Mouse (Mus musculus) kidney, adult 2 months (tissue): ENCODE results near the gene Trpc4ap. TPM values are rescaled to one million over a fixed set of nuclear protein-coding genes. Genes with fewer than 3 reads are reported as not detected.

ENCODE experiments used
- DNase-seq: peaks from one replicate; pipeline ENCODE4 v3.0.0; 2021
- H3K27ac ChIP-seq: fragments of 200-500 bp; 2 replicates; pipeline ENCODE4 v1.5.1; 2012; ENCODE audit warnings: low read depth, low read length, control low read depth, inconsistent platforms; ENCODE audit not compliant: insufficient read depth
- H3K27me3 ChIP-seq: fragments of 200-500 bp; replicated peaks from 2 replicates; pipeline ENCODE4 v1.6.1; 2012; ENCODE audit warnings: mild to moderate bottlenecking, moderate library complexity, low read length, inconsistent platforms; ENCODE audit not compliant: control insufficient read depth, insufficient read depth
- H3K36me3 ChIP-seq: fragments of 200-500 bp; 2 replicates; pipeline ENCODE4 v1.6.1; 2012; ENCODE audit warnings: mild to moderate bottlenecking, moderate library complexity, low read length, inconsistent platforms; ENCODE audit not compliant: control insufficient read depth, insufficient read depth
- H3K4me1 ChIP-seq: fragments of 200-500 bp; 2 replicates; pipeline ENCODE4 v1.6.1; 2011; ENCODE audit warnings: low read length; ENCODE audit not compliant: control insufficient read depth, insufficient read depth
- H3K4me3 ChIP-seq: fragments of 200-500 bp; 2 replicates; pipeline ENCODE4 v1.5.1; 2011; ENCODE audit warnings: mild to moderate bottlenecking, low read depth, low read length, control low read depth; ENCODE audit not compliant: insufficient read depth
- CTCF ChIP-seq: fragments of 200-500 bp; conservative IDR thresholded peaks from 2 replicates; pipeline ENCODE4 v1.5.1; 2011; ENCODE audit warnings: low read depth, mild to moderate bottlenecking, control low read depth, low read length, moderate library complexity, mixed read lengths; ENCODE audit not compliant: insufficient read depth, insufficient read length
- POLR2A ChIP-seq: fragments of 200-500 bp; IDR thresholded peaks from one replicate; pipeline ENCODE4 v1.6.1; 2011; ENCODE audit warnings: low read depth, low read length, control low read depth
- WGBS: fragments of 180-500 bp; shearing (Covaris S2); methylation state at CpG from one replicate; pipeline ENCODE4 v1.1.7; 2018; 5-methylcytosine and 5-hydroxymethylcytosine counted together
- polyA plus RNA-seq: library from polyadenylated mRNA; depleted of rRNA; stranded (reverse); fragments of >200 nt; gene quantifications from 2 replicates; pipeline ENCODE4 v1.2.3, GENCODE M21; 2012

Trpc4ap gene
- polyA plus RNA-seq, 1 experiment: 110 TPM

- no peaks in the 10 kb centered on the region for H3K4me1 ChIP-seq
- TF ChIP-seq POLR2A: no peak
- TF ChIP-seq CTCF: peak; percentile 64
- WGBS: 44% methylated on average over 3 of the region's 3 CpGs
- no peaks in the 10 kb centered on the region for H3K27me3 ChIP-seq
- no peak overlapping the region for H3K27ac ChIP-seq
- DNase-seq: peak; percentile 72
- H3K4me3 ChIP-seq: no peak overlapping the region
- H3K36me3 ChIP-seq: no peaks in the 10 kb centered on the region
These were observed 88.5 kb downstream of the Trpc4ap start for GRCm38 (mm10) chr2:155603707-155604106.

DNA sequence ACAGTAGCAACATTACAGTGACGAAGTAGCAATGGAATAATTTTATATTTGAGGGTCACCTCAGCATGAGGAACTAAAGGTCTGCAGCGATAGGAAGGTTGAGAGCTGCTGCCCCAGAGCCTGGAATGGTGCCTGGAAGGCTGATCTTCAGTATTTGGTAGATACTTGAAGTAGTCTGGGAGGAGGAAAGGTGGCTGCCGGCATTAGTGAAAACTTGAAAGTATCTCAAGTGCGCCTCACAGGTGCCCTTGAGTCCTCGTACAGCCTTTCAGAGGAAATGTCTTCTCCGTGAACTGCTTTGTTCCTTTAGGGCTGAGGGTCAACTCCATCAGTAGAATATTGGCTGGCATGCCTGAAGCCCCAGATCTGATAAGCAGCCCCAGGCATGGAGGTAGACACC, 96.7 kb downstream of the Trpc4ap start:
- DNase-seq: no peak
- TF ChIP-seq POLR2A (no peak), CTCF (no peak)
- Histone ChIP-seq H3K4me3 (no peak overlapping the region), H3K36me3 (no peaks in the 10 kb centered on the region), H3K27me3 (no peaks in the 10 kb centered on the region), H3K4me1 (peaks cover 9% of the 10 kb centered on the region; the same call in 1 of the 2 replicates), H3K27ac (no peak overlapping the region)
- WGBS: 81% methylated on average over 6 of the region's 6 CpGs

GRCm38 (mm10) chr2:155592854-155593283, 99.3 kb downstream of the Trpc4ap start:
- DNase-seq: no peak
- Histone ChIP-seq H3K36me3 (no peaks in the 10 kb centered on the region), H3K4me3 (peak overlapping the region; percentile 73), H3K4me1 (peaks cover 20% of the 10 kb centered on the region; the same call in 1 of the 2 replicates), H3K27me3 (no peaks in the 10 kb centered on the region), H3K27ac (peak overlapping the region; percentile 74)
- TF ChIP-seq CTCF (0 out of 2 replicates have a peak, but pooled peaks have one; percentile 9), POLR2A (no peak)
- WGBS: under 1% methylated on average over 9 of the region's 9 CpGs

DNA sequence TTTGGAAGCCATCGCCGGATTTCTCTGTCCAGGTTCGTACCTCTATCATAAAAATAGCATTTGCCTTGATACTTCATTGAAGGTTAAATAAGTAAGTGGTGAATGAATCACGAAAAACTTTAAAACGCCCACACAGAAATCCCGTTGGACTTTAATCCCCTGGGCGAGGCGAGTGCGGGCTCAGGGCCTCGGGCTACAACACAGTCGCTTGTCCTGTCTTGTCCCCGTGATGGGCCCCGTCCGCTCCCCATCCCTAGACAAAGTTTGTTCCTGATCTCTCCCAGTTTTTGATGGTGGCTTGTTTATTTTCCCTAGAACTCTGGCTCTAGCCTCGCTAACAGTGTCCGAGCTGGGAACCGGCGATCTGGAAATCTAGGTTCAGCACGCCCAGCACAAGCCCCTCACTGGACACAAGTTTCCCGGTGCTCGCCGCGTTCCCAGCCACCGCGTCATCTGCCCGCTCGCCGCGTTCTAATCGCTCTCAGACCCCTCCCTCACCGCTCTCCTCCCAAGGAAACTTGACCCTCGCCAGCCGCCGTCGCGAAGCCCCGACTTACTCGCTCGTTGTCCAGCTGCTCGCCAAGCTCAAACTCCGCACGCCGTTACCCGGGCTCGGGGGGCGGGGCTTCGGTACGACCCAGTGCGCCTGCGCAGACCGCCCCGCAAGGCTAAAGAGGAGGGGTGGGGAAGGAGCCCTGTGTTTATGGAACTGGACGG, 99.9 kb downstream of the Trpc4ap start, which contains the start of gene Gss:
TSS of gene Gss (minus strand) at position 674 of the 717 bp plus-strand sequence.
- DNase-seq: peak; percentile 99
- H3K4me1 ChIP-seq: peaks cover 20% of the 10 kb centered on the region; the same call in 1 of the 2 replicates
- peak; percentile 65 for TF ChIP-seq POLR2A
- no peak for TF ChIP-seq CTCF
- peak within 1 kb of the TSS; percentile 85 for H3K27ac ChIP-seq
- 1% methylated on average over 53 of the region's 53 CpGs for WGBS
- no peaks in the 10 kb centered on the region for H3K36me3 ChIP-seq
- H3K27me3 ChIP-seq: no peaks in the 10 kb centered on the region
- peak within 1 kb of the TSS; percentile 73 for H3K4me3 ChIP-seq

DNA sequence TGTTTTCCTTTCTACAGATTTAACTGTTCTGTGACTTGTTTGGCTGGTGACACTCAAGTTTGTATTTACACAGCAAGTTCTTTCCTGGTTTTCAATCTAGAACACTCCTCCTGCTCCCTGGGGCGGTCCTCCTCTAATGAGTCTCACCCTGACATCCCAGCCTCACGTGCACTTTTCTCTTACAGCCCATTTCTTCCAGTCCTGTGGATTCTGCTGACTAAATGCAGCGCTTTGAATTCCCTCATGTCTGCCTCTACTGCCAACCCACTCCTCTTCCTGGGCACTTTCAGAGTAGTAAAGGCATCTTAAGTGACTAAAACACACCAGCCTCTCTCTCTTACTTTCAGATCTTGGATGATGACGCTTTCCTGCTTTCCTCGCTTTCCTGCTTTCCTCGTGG, 100.5 kb downstream of the Trpc4ap start:
- 2% methylated on average over 6 of the region's 6 CpGs for WGBS
- peak; percentile 75 for DNase-seq

GRCm38 (mm10) chr2:155590876-155591275, 101.3 kb downstream of the Trpc4ap start:
- Histone ChIP-seq H3K27me3 (no peaks in the 10 kb centered on the region), H3K27ac (peak overlapping the region; percentile 86), H3K36me3 (no peaks in the 10 kb centered on the region; the same call in 1 of the 2 replicates), H3K4me3 (peak overlapping the region; percentile 31; the same call in 1 of the 2 replicates), H3K4me1 (peaks cover 20% of the 10 kb centered on the region; the same call in 1 of the 2 replicates)
- peak; percentile 80 for DNase-seq
- no peak for TF ChIP-seq CTCF
- no peak for TF ChIP-seq POLR2A
- 53% methylated on average over 2 of the region's 2 CpGs for WGBS

More for the DNA sequence above, 100.5 kb downstream of the Trpc4ap start:
- Histone ChIP-seq H3K4me1 (peaks cover 20% of the 10 kb centered on the region; the same call in 1 of the 2 replicates), H3K36me3 (no peaks in the 10 kb centered on the region; the same call in 1 of the 2 replicates), H3K27ac (peak overlapping the region; percentile 85), H3K4me3 (peak overlapping the region; percentile 64), H3K27me3 (no peaks in the 10 kb centered on the region)
- TF ChIP-seq POLR2A: no peak
- no peak for TF ChIP-seq CTCF

DNA sequence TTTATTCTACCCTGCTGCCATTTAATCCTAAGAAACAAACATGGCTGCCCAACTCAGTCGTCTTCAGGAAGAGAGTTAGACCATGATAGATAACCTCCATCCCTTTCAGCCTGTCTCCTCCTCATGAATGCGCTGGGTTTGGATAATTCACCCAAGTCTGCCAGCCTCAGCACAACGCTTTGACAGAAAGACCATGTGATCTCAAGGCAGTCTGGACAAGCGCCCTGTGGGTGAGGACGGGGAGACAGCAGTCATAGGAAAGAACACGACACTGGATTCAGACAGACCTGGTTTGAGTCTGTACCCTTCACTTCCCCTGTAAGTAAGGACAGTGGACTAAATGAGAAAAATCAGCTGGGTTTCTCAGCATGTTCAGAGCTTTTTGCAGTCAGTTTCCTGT, 102.7 kb downstream of the Trpc4ap start:
- Histone ChIP-seq H3K4me1 (peaks cover 29% of the 10 kb centered on the region; the same call in 1 of the 2 replicates), H3K27me3 (no peaks in the 10 kb centered on the region), H3K27ac (peak overlapping the region; percentile 86), H3K4me3 (no peak overlapping the region), H3K36me3 (no peaks in the 10 kb centered on the region; the same call in 1 of the 2 replicates)
- WGBS: 55% methylated on average over 6 of the region's 6 CpGs
- DNase-seq: peak; percentile 75
- no peak for TF ChIP-seq CTCF
- no peak for TF ChIP-seq POLR2A
